In the genomic region with DNA sequence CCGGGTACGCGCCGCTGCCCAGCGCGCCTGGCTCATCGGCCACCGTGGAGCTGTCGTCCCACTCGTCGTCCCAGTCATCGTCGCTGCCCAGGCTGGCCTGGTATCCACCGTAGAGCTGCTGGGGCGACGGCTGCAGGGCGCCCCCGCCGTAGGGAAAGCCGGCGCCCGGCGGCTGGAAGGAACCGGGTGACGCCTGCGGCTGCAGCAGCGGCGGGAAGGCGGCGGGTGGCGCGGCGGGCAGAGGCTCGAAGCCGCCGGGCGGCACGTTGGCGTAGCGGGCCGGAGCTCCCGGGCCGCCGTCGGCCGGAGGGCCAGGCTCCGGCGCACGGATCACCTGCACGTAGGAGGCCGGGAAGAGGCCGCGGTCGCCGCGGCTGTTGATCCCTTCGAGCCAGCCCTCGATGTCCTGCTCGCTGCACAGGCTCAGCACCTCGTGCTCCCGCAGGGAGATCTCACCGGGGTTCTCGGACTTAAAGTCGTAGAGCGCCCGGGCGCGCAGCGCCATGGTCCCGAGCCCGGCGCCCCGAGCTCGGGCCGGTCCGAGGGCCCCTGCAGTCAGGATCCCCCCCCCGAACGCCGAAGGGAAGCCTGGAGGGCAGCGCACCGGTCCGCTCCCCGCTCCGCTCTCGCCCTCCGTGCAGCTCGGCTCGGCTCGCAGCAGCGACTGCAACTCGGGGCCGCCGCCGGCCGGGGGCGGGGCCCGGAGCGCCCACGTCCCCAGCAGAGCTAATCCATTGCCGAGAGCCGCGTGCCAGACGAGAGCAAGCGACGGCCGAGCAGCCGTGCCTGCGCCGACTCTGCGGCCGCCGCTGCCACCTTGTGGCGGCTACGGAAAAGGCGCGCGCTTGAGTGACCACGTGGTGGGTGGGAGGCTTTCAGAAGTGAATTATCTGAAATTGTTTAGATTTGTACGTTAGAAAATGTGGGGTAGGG, we compare ENCODE assay signal across 8 mouse cellular contexts. TPM values are rescaled to one million over a fixed set of nuclear protein-coding genes. Genes with fewer than 3 reads are reported as not detected.
DNase-seq lines count a peak whose midpoint lies in the region; ATAC-seq and TF ChIP-seq lines count a peak whose summit lies in the region.

TSS of gene Snx18 (minus strand) at position 674 of the 933 bp plus-strand sequence.

- WGBS in forebrain, embryonic 14.5 days = under 1% methylated on average over 103 of the region's 119 CpGs
- WGBS in large intestine, adult 2 months = under 1% methylated on average over 119 of the region's 119 CpGs
- WGBS in liver, embryonic 16.5 days (ENCODE audit: insufficient replicate concordance) = under 1% methylated on average over 111 of the region's 119 CpGs
- under 1% methylated on average over 119 of the region's 119 CpGs for WGBS in neural tube, embryonic 12.5 days
- WGBS in stomach, postnatal 0 days = under 1% methylated on average over 100 of the region's 119 CpGs

- peak; percentile 91 for DNase-seq in ES-CJ7 (ENCODE audit: low read depth, low spot score)
- DNase-seq in cerebellum, adult 11 months = peak; percentile 87
- DNase-seq in forebrain, embryonic 14.5 days (ENCODE audit: low spot score) = peak; percentile 97
- peak; percentile 94 for DNase-seq in heart, postnatal 10 days
- peak; percentile 57 for DNase-seq in large intestine, adult 2 months (ENCODE audit: low read depth, low spot score)
- DNase-seq in stomach, postnatal 0 days (ENCODE audit: low spot score) = peak; percentile 93

- peaks cover 39% of the 10 kb centered on the region for H3K4me1 ChIP-seq in forebrain, embryonic 14.5 days (ENCODE audit: control insufficient read depth, insufficient read depth, low read length)
- peaks cover 13% of the 10 kb centered on the region for H3K4me1 ChIP-seq in liver, embryonic 16.5 days (ENCODE audit: control insufficient read depth, low read depth, low read length)
- peaks cover 43% of the 10 kb centered on the region for H3K4me1 ChIP-seq in neural tube, embryonic 12.5 days
- H3K4me1 ChIP-seq in stomach, postnatal 0 days (replicated peaks; ENCODE audit: control insufficient read depth, insufficient read depth) = peaks cover 10% of the 10 kb centered on the region

- no peaks in the 10 kb centered on the region for H3K36me3 ChIP-seq in forebrain, embryonic 14.5 days (ENCODE audit: control insufficient read depth, insufficient read depth, low read length)
- no peaks in the 10 kb centered on the region for H3K36me3 ChIP-seq in liver, embryonic 16.5 days (ENCODE audit: control insufficient read depth, insufficient read depth)
- H3K36me3 ChIP-seq in neural tube, embryonic 12.5 days = 0 out of 2 replicates have a peak, but pooled peaks cover 4% of the 10 kb centered on the region
- no peaks in the 10 kb centered on the region; the same call in 1 of the 2 replicates for H3K36me3 ChIP-seq in stomach, postnatal 0 days (ENCODE audit: control insufficient read depth, insufficient read depth, low read length)

- TF ChIP-seq EP300 in stomach, postnatal 0 days (optimal IDR thresholded peaks at IDR 0.05) = no peak

- peak within 1 kb of the TSS; percentile 88 for H3K4me2 ChIP-seq in forebrain, embryonic 14.5 days (ENCODE audit: low read length)
- peak within 1 kb of the TSS; percentile 71 for H3K4me2 ChIP-seq in liver, embryonic 16.5 days (ENCODE audit: low read depth, low read length)
- H3K4me2 ChIP-seq in neural tube, embryonic 12.5 days (replicated peaks) = peak within 1 kb of the TSS; percentile 84
- H3K4me2 ChIP-seq in stomach, postnatal 0 days (replicated peaks; ENCODE audit: low read depth) = peak within 1 kb of the TSS; percentile 84

- peak; percentile 97 for TF ChIP-seq CTCF in stomach, postnatal 0 days (IDR thresholded peaks at IDR 0.05; ENCODE audit: low read depth)

- peak within 1 kb of the TSS; percentile 92 for H3K9ac ChIP-seq in forebrain, embryonic 14.5 days (ENCODE audit: low read length)
- peak within 1 kb of the TSS; percentile 79 for H3K9ac ChIP-seq in liver, embryonic 16.5 days (ENCODE audit: low read depth, low read length)
- H3K9ac ChIP-seq in neural tube, embryonic 12.5 days = peak within 1 kb of the TSS; percentile 86
- H3K9ac ChIP-seq in stomach, postnatal 0 days (ENCODE audit: low read length) = peak within 1 kb of the TSS; percentile 89

- no peaks in the 10 kb centered on the region for H3K27me3 ChIP-seq in forebrain, embryonic 14.5 days (replicated peaks; ENCODE audit: control insufficient read depth, insufficient read depth, low read length)
- peaks cover 5% of the 10 kb centered on the region; the same call in 1 of the 2 replicates for H3K27me3 ChIP-seq in liver, embryonic 16.5 days (ENCODE audit: control insufficient read depth, insufficient read depth, low read depth, low read length)
- H3K27me3 ChIP-seq in neural tube, embryonic 12.5 days (replicated peaks) = no peaks in the 10 kb centered on the region
- no peaks in the 10 kb centered on the region for H3K27me3 ChIP-seq in stomach, postnatal 0 days (ENCODE audit: control insufficient read depth, insufficient read depth, low read length)

- H3K4me3 ChIP-seq in forebrain, embryonic 14.5 days (ENCODE audit: low read depth, low read length) = peak within 1 kb of the TSS; percentile 78
- H3K4me3 ChIP-seq in liver, embryonic 16.5 days (ENCODE audit: low read depth, low read length) = peak within 1 kb of the TSS; percentile 73
- peak within 1 kb of the TSS; percentile 92 for H3K4me3 ChIP-seq in neural tube, embryonic 12.5 days
- H3K4me3 ChIP-seq in stomach, postnatal 0 days (ENCODE audit: low read depth, low read length) = peak within 1 kb of the TSS; percentile 79

- intact Hi-C loops in heart, postnatal 10 days (cut with DNase I) = loop anchor here (1.0 to 5.0 kb wide), 6 partner anchors 67 to 571 kb away; partner anchors contain the start of gene Gpx8

- no peaks in the 10 kb centered on the region for H3K9me3 ChIP-seq in forebrain, embryonic 14.5 days (replicated peaks; ENCODE audit: control insufficient read depth, low read length)
- H3K9me3 ChIP-seq in liver, embryonic 16.5 days (replicated peaks; ENCODE audit: control insufficient read depth, low read length) = no peaks in the 10 kb centered on the region
- H3K9me3 ChIP-seq in neural tube, embryonic 12.5 days = no peaks in the 10 kb centered on the region
- no peaks in the 10 kb centered on the region for H3K9me3 ChIP-seq in stomach, postnatal 0 days (ENCODE audit: control insufficient read depth, low read length)

- H3K27ac ChIP-seq in forebrain, embryonic 14.5 days (ENCODE audit: low read depth, low read length) = peak within 1 kb of the TSS; percentile 90
- H3K27ac ChIP-seq in liver, embryonic 16.5 days (ENCODE audit: low read length) = peak within 1 kb of the TSS; percentile 73
- H3K27ac ChIP-seq in neural tube, embryonic 12.5 days = peak within 1 kb of the TSS; percentile 70; the same call in 1 of the 2 replicates
- H3K27ac ChIP-seq in stomach, postnatal 0 days (replicated peaks) = peak within 1 kb of the TSS; percentile 95

- peak; percentile 96 for ATAC-seq in forebrain, embryonic 14.5 days
- ATAC-seq in liver, embryonic 16.5 days (ENCODE audit: low read depth) = peak; percentile 87
- ATAC-seq in neural tube, embryonic 12.5 days (ENCODE audit: low FRiP score, low read depth) = peak; percentile 94
- peak; percentile 90 for ATAC-seq in stomach, postnatal 0 days (ENCODE audit: low FRiP score, low TSS enrichment)

RNA-seq across cellular contexts. Expression of gene Snx18, which starts in this region (rescaled TPM):
- 12.1 and 12.2 TPM in 2 replicates for polyA plus RNA-seq in forebrain, embryonic 14.5 days (2014; fragmentation: Nextera tagmentation; extraction: Ambion mirVana)
- 10 to 100 TPM; 32.7 to 33.7 TPM for total RNA-seq in heart, postnatal 10 days (2021)
- 7.2 and 10.2 TPM in 2 replicates for polyA plus RNA-seq in large intestine, adult 2 months (2012; rRNA removed)
- polyA plus RNA-seq in liver, embryonic 16.5 days (2015; fragmentation: Nextera tagmentation; extraction: Ambion mirVana) = 4.0 and 4.7 TPM in 2 replicates
- 30.7 and 36.2 TPM in 2 replicates for polyA plus RNA-seq in neural tube, embryonic 12.5 days (2016; fragmentation: Nextera tagmentation; extraction: Ambion mirVana)
- polyA plus RNA-seq in stomach, postnatal 0 days (2015; fragmentation: Nextera tagmentation; extraction: Ambion mirVana) = 15.6 and 18.0 TPM in 2 replicates

Comparison
In these comparisons a context has a peak if more than half of its experiments do, and no peak if none do; other contexts are left out.
1. Peak in every context shown above with its lines: DNase-seq, ATAC-seq, H3K4me3 ChIP-seq and H3K27ac ChIP-seq.